Mouse (Mus musculus): ENCODE measurements around the gene Gpcpd1. TPM values are rescaled to one million over a fixed set of nuclear protein-coding genes. Genes with fewer than 3 reads are reported as not detected.

The Gpcpd1 gene
- polyA plus RNA-seq, 1 experiment from 2014 or later: 84.1 TPM

DNA sequence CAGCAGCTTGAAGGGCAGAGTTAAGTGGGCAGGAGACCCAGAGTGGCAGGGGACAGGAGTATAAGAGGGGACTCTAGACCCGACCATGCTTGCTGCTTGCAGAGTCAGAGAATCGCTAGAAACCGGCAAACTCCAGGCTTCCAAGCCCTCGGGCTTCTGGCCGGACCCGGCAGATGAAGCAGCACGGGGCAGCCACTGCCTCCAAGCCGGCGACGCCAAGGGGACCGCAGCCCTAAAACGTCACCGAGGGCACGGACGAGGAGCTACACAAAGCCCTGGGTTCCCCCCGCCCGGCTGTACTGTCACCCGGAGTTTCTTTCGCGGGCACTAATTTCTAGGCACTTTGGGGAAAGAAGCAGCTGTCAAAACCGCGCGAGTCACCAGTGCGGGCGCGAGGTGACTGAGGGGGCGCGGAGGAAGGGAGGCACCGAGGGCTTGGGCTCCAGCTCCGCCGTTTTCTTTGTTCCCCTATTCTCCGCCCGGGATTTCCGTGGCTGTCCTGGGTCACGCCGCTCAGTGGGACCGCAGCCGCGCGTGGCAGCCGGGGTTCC is 10.0 kb downstream of the Gpcpd1 start:
- peak overlapping the region; percentile 92 for H3K9ac ChIP-seq (replicated peaks; ENCODE audit: low read depth, low read length)
- under 1% methylated on average over 39 of the region's 41 CpGs for WGBS
- peak overlapping the region; percentile 98 for H3K27ac ChIP-seq (ENCODE audit: low read length)

DNA sequence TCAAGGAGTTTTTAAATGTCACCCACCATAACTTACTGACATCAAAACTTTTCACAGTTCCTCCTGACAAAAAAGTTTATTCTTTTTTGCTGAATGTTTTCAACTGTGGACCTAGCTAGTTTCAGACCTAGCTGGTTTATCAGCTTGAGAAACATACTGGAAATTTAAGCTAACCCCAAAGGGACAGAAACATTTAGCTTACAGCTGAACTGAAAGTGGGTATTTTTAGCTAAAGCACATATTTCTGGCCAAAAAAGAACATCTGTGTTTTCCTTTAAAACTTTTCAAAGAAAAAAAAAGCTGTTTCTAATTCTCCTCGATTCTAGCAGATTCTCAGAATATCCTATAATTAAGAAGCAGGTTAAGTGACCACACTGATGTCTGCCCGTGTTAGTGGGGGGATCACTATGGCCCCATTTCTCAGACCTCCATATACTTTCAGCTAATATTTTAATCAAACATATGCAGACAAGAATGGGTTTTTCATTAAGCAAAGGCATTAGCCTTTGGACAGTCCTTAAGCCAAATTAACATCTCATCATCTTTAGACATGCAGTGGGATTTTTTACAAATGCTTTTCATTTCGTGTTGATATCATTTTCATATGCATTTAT is 10.9 kb downstream of the Gpcpd1 start:
- Histone ChIP-seq H3K4me3 (replicated peaks; ENCODE audit: low read length) (peak overlapping the region; percentile 67), H3K9me3 (ENCODE audit: control insufficient read depth, low read length) (no peaks in the 10 kb centered on the region), H3K27me3 (replicated peaks; ENCODE audit: control insufficient read depth, insufficient read depth, low read length) (no peaks in the 10 kb centered on the region), H3K27ac (ENCODE audit: low read length) (no peak overlapping the region), H3K4me1 (replicated peaks; ENCODE audit: control insufficient read depth, insufficient read depth, low read length) (peaks cover 18% of the 10 kb centered on the region), H3K36me3 (ENCODE audit: control insufficient read depth, insufficient read depth) (no peaks in the 10 kb centered on the region), H3K9ac (replicated peaks; ENCODE audit: low read depth, low read length) (peak overlapping the region; percentile 37; the same call in 1 of the 2 replicates), H3K4me2 (ENCODE audit: low read length) (peak overlapping the region; percentile 53)
- ATAC-seq: no peak
- WGBS: 28% methylated on average over 3 of the region's 3 CpGs

More for the DNA sequence above, 10.0 kb downstream of the Gpcpd1 start:
- Histone ChIP-seq H3K4me3 (replicated peaks; ENCODE audit: low read length) (peak overlapping the region; percentile 67), H3K4me1 (replicated peaks; ENCODE audit: control insufficient read depth, insufficient read depth, low read length) (peaks cover 27% of the 10 kb centered on the region), H3K27me3 (replicated peaks; ENCODE audit: control insufficient read depth, insufficient read depth, low read length) (no peaks in the 10 kb centered on the region), H3K4me2 (ENCODE audit: low read length) (peak overlapping the region; percentile 53), H3K9me3 (ENCODE audit: control insufficient read depth, low read length) (no peaks in the 10 kb centered on the region), H3K36me3 (ENCODE audit: control insufficient read depth, insufficient read depth) (no peaks in the 10 kb centered on the region)
- ATAC-seq: peak; percentile 68

- Histone ChIP-seq H3K4me3 (replicated peaks; ENCODE audit: low read length) (peak overlapping the region; percentile 17), H3K4me2 (ENCODE audit: low read length) (peak overlapping the region; percentile 53), H3K9me3 (ENCODE audit: control insufficient read depth, low read length) (no peaks in the 10 kb centered on the region), H3K9ac (replicated peaks; ENCODE audit: low read depth, low read length) (peak overlapping the region; percentile 22; the same call in 1 of the 2 replicates), H3K36me3 (ENCODE audit: control insufficient read depth, insufficient read depth) (peaks cover 5% of the 10 kb centered on the region), H3K27ac (ENCODE audit: low read length) (no peak overlapping the region), H3K27me3 (replicated peaks; ENCODE audit: control insufficient read depth, insufficient read depth, low read length) (no peaks in the 10 kb centered on the region), H3K4me1 (replicated peaks; ENCODE audit: control insufficient read depth, insufficient read depth, low read length) (peaks cover 18% of the 10 kb centered on the region)
- ATAC-seq: no peak
- WGBS: 71% methylated on average over 11 of the region's 11 CpGs
Measured at GRCm38 (mm10) chr2:132575759-132576439, 11.6 kb downstream of the Gpcpd1 start.

- ATAC-seq: no peak
- Histone ChIP-seq H3K27me3 (replicated peaks; ENCODE audit: control insufficient read depth, insufficient read depth, low read length) (no peaks in the 10 kb centered on the region), H3K4me2 (ENCODE audit: low read length) (peak overlapping the region; percentile 17; the same call in 1 of the 2 replicates), H3K36me3 (ENCODE audit: control insufficient read depth, insufficient read depth) (peaks cover 5% of the 10 kb centered on the region), H3K9ac (replicated peaks; ENCODE audit: low read depth, low read length) (no peak overlapping the region), H3K4me1 (replicated peaks; ENCODE audit: control insufficient read depth, insufficient read depth, low read length) (peaks cover 18% of the 10 kb centered on the region), H3K27ac (ENCODE audit: low read length) (no peak overlapping the region), H3K9me3 (ENCODE audit: control insufficient read depth, low read length) (no peaks in the 10 kb centered on the region), H3K4me3 (replicated peaks; ENCODE audit: low read length) (no peak overlapping the region)
- WGBS: 68% methylated on average over 3 of the region's 3 CpGs
Measured at GRCm38 (mm10) chr2:132575256-132575655, 12.3 kb downstream of the Gpcpd1 start.

- no peak for ATAC-seq
- Histone ChIP-seq H3K27me3 (replicated peaks; ENCODE audit: control insufficient read depth, insufficient read depth, low read length) (no peaks in the 10 kb centered on the region), H3K4me1 (replicated peaks; ENCODE audit: control insufficient read depth, insufficient read depth, low read length) (peaks cover 18% of the 10 kb centered on the region), H3K4me2 (ENCODE audit: low read length) (no peak overlapping the region), H3K9ac (replicated peaks; ENCODE audit: low read depth, low read length) (no peak overlapping the region), H3K27ac (ENCODE audit: low read length) (no peak overlapping the region), H3K9me3 (ENCODE audit: control insufficient read depth, low read length) (no peaks in the 10 kb centered on the region), H3K36me3 (ENCODE audit: control insufficient read depth, insufficient read depth) (peaks cover 11% of the 10 kb centered on the region), H3K4me3 (replicated peaks; ENCODE audit: low read length) (no peak overlapping the region)
- 78% methylated on average over 2 of the region's 2 CpGs for WGBS
Measured at GRCm38 (mm10) chr2:132573280-132573679, 14.2 kb downstream of the Gpcpd1 start.

- Histone ChIP-seq H3K36me3 (ENCODE audit: control insufficient read depth, insufficient read depth) (peaks cover 12% of the 10 kb centered on the region), H3K4me2 (ENCODE audit: low read length) (no peak overlapping the region), H3K4me1 (replicated peaks; ENCODE audit: control insufficient read depth, insufficient read depth, low read length) (peaks cover 18% of the 10 kb centered on the region), H3K4me3 (replicated peaks; ENCODE audit: low read length) (no peak overlapping the region), H3K9me3 (ENCODE audit: control insufficient read depth, low read length) (no peaks in the 10 kb centered on the region), H3K27me3 (replicated peaks; ENCODE audit: control insufficient read depth, insufficient read depth, low read length) (no peaks in the 10 kb centered on the region), H3K9ac (replicated peaks; ENCODE audit: low read depth, low read length) (no peak overlapping the region), H3K27ac (ENCODE audit: low read length) (no peak overlapping the region)
- WGBS: 98% methylated on average over 3 of the region's 3 CpGs
- ATAC-seq: no peak
Measured at GRCm38 (mm10) chr2:132572651-132573050, 14.9 kb downstream of the Gpcpd1 start.

GRCm38 (mm10) chr2:132571301-132571700 is 16.2 kb downstream of the Gpcpd1 start:
- no peaks in the 10 kb centered on the region for H3K27me3 ChIP-seq (replicated peaks; ENCODE audit: control insufficient read depth, insufficient read depth, low read length)
- peaks cover 19% of the 10 kb centered on the region for H3K36me3 ChIP-seq (ENCODE audit: control insufficient read depth, insufficient read depth)
- no peak overlapping the region for H3K27ac ChIP-seq (ENCODE audit: low read length)
- ATAC-seq: no peak
- H3K4me2 ChIP-seq (ENCODE audit: low read length): no peak overlapping the region
- no peaks in the 10 kb centered on the region for H3K9me3 ChIP-seq (ENCODE audit: control insufficient read depth, low read length)
- peaks cover 12% of the 10 kb centered on the region for H3K4me1 ChIP-seq (replicated peaks; ENCODE audit: control insufficient read depth, insufficient read depth, low read length)
- no peak overlapping the region for H3K9ac ChIP-seq (replicated peaks; ENCODE audit: low read depth, low read length)
- no peak overlapping the region for H3K4me3 ChIP-seq (replicated peaks; ENCODE audit: low read length)
- 97% methylated on average over 2 of the region's 2 CpGs for WGBS

DNA sequence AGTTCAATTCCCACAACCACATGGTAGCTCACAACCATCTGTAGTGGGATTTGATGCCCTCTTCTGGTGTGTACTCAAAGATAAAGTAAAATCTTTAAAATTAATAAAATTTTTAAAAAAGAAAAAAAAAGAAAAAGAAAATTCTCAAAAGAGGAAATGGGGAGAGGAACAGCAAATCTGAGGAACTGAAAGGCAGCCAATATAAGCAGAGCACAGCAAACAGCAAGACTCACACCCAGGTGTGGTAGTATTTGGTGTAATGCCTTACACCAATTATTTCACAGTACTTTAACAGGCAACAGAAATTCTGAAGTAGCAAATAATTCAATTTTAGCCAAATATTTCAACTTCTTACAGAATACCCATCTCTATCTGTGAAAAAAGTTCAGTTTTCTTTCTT is 16.7 kb downstream of the Gpcpd1 start:
- Histone ChIP-seq H3K4me2 (ENCODE audit: low read length) (no peak overlapping the region), H3K27me3 (replicated peaks; ENCODE audit: control insufficient read depth, insufficient read depth, low read length) (no peaks in the 10 kb centered on the region), H3K36me3 (ENCODE audit: control insufficient read depth, insufficient read depth) (peaks cover 19% of the 10 kb centered on the region), H3K9me3 (ENCODE audit: control insufficient read depth, low read length) (no peaks in the 10 kb centered on the region), H3K9ac (replicated peaks; ENCODE audit: low read depth, low read length) (no peak overlapping the region), H3K4me1 (replicated peaks; ENCODE audit: control insufficient read depth, insufficient read depth, low read length) (peaks cover 8% of the 10 kb centered on the region), H3K27ac (ENCODE audit: low read length) (no peak overlapping the region), H3K4me3 (replicated peaks; ENCODE audit: low read length) (no peak overlapping the region)
- ATAC-seq: no peak

DNA sequence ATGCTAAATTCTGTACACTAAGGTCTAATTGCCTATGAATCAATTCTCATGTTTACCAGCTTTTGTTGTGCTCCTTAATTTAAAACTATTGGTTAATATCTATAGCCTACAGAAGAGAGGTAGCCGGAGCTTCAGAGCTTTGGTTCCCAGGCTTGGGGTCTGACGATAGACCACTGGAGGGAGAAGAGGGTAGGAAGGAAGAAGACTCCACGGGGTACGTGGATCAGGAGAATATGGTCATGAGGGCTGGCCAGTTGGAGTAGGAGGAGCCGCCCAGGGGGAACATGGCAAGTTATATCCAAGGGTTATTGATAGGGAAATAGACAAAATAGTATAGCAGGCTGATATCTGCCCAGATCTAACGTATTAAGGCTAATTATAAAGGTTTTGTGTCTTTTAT is 17.8 kb downstream of the Gpcpd1 start:
- peaks cover 25% of the 10 kb centered on the region for H3K36me3 ChIP-seq (ENCODE audit: control insufficient read depth, insufficient read depth)
- H3K9me3 ChIP-seq (ENCODE audit: control insufficient read depth, low read length): no peaks in the 10 kb centered on the region
- no peak overlapping the region for H3K9ac ChIP-seq (replicated peaks; ENCODE audit: low read depth, low read length)
- no peak overlapping the region for H3K4me2 ChIP-seq (ENCODE audit: low read length)
- 86% methylated on average over 6 of the region's 6 CpGs for WGBS
- ATAC-seq: no peak
- H3K27me3 ChIP-seq (replicated peaks; ENCODE audit: control insufficient read depth, insufficient read depth, low read length): no peaks in the 10 kb centered on the region
- H3K4me3 ChIP-seq (replicated peaks; ENCODE audit: low read length): no peak overlapping the region
- H3K27ac ChIP-seq (ENCODE audit: low read length): no peak overlapping the region
- no peaks in the 10 kb centered on the region for H3K4me1 ChIP-seq (replicated peaks; ENCODE audit: control insufficient read depth, insufficient read depth, low read length)

Measured in forebrain, embryonic 16.5 days (tissue).